Mouse (Mus musculus) CH12.LX (cell line): ENCODE measurements around the gene Fggy. TPM values are rescaled to one million over a fixed set of nuclear protein-coding genes. Genes with fewer than 3 reads are reported as not detected.

Source experiments
- DNase-seq: peaks from one replicate; pipeline ENCODE4 v3.0.0-alpha.2; 2013; ENCODE audit errors: extremely low read depth
- H3K27ac ChIP-seq: 2 replicates; pipeline ENCODE4 v1.5.1; 2012; ENCODE audit warnings: low read depth, mild to moderate bottlenecking, control low read depth, moderate library complexity; ENCODE audit not compliant: insufficient read depth
- H3K27me3 ChIP-seq: replicated peaks from 2 replicates; pipeline ENCODE3; 2012; ENCODE audit warnings: inconsistent platforms
- H3K36me3 ChIP-seq, 2 experiments: replicated peaks in 1 of 2; 2 replicates each; pipeline versions ENCODE3 to v1.6.1; 2012; ENCODE audit warnings: inconsistent platforms in 1 of 2, low read length in 1 of 2, mild to moderate bottlenecking in 1 of 2, mixed read lengths in 1 of 2, moderate library complexity in 1 of 2; ENCODE audit not compliant: control insufficient read depth in 1 of 2, insufficient read depth in 1 of 2
- H3K4me1 ChIP-seq, 2 experiments: 2 replicates each; pipeline ENCODE4 v1.6.1; 2012; ENCODE audit warnings: inconsistent platforms in 1 of 2, moderate library complexity in 1 of 2; ENCODE audit not compliant: insufficient read depth in 2 of 2, control insufficient read depth in 1 of 2
- H3K4me2 ChIP-seq: 2 replicates; pipeline ENCODE4 v1.6.1; 2012; ENCODE audit warnings: low read depth, mild to moderate bottlenecking, control low read depth; ENCODE audit not compliant: poor library complexity, insufficient read depth, severe bottlenecking
- H3K4me3 ChIP-seq, 3 experiments: fragments of 150-350 bp in 1 of 3; sonication (generic) in 1 of 3; replicated peaks in 1 of 3; 2 replicates each; pipeline versions ENCODE3 to v1.5.1; 2011 to 2012; ENCODE audit warnings: low read depth in 2 of 3, low read length in 2 of 3, mild to moderate bottlenecking in 2 of 3, moderate library complexity in 2 of 3, control low read depth in 1 of 3, improper control_type of control experiment in 1 of 3, inconsistent platforms in 1 of 3, mixed read lengths in 1 of 3; ENCODE audit not compliant: poor library complexity in 1 of 3
- H3K79me2 ChIP-seq: replicated peaks from 2 replicates; pipeline ENCODE4 v1.6.1; 2012; ENCODE audit warnings: mild to moderate bottlenecking, moderate library complexity; ENCODE audit not compliant: control insufficient read depth, poor library complexity, insufficient read depth, severe bottlenecking; ENCODE audit errors: extremely low read depth
- H3K9ac ChIP-seq: 2 replicates; pipeline ENCODE4 v1.6.1; 2012; ENCODE audit warnings: low read depth, mild to moderate bottlenecking, control low read depth, moderate library complexity; ENCODE audit not compliant: insufficient read depth
- H3K9me3 ChIP-seq: replicated peaks from 2 replicates; pipeline ENCODE3; 2012; ENCODE audit warnings: low read length, inconsistent platforms, mixed read lengths
- ETS1 ChIP-seq: conservative IDR thresholded peaks from 2 replicates; pipeline ENCODE4 v1.6.1; 2012; ENCODE audit warnings: low read depth, mild to moderate bottlenecking, inconsistent platforms, low read length, improper control_type of control experiment, moderate library complexity
- MXI1 ChIP-seq: IDR thresholded peaks from 2 replicates; pipeline ENCODE4 v1.6.1; 2011; ENCODE audit warnings: mild to moderate bottlenecking, low read depth, low read length, improper control_type of control experiment
- MYC ChIP-seq: IDR thresholded peaks from 2 replicates; pipeline ENCODE4 v1.6.1; 2011; ENCODE audit warnings: low read depth, mild to moderate bottlenecking, improper control_type of control experiment, low read length
- PAX5 ChIP-seq: IDR thresholded peaks from 2 replicates; pipeline ENCODE4 v1.6.1; 2012; ENCODE audit warnings: low read length, inconsistent platforms, mixed read lengths
- POLR2A ChIP-seq: IDR thresholded peaks from 2 replicates; pipeline ENCODE4 v1.6.1; 2011; ENCODE audit warnings: low read depth, mild to moderate bottlenecking, improper control_type of control experiment, low read length
- RAD21 ChIP-seq: IDR thresholded peaks from 2 replicates; pipeline ENCODE4 v1.6.1; 2011; ENCODE audit warnings: low read depth, mild to moderate bottlenecking, low read length, improper control_type of control experiment, moderate library complexity
- ZC3H11A ChIP-seq: IDR thresholded peaks from 2 replicates; pipeline ENCODE4 v1.6.1; 2012; ENCODE audit warnings: low read depth, mild to moderate bottlenecking, inconsistent platforms, low read length, improper control_type of control experiment
- ZMIZ1 ChIP-seq: IDR thresholded peaks from 2 replicates; pipeline ENCODE4 v1.6.1; 2012; ENCODE audit warnings: low read depth, mild to moderate bottlenecking, inconsistent platforms, low read length, improper control_type of control experiment
- ZNF384 ChIP-seq: IDR thresholded peaks from 2 replicates; pipeline ENCODE4 v1.6.1; 2012; ENCODE audit warnings: low read depth, low read length, improper control_type of control experiment, inconsistent platforms
- dilution Hi-C: fragments of 300-500 bp; cut with MboI; formaldehyde crosslinking; loops from 2 replicates; pipeline ENCODE4 v1.14.3; 2020; ENCODE audit warnings: low sequenced_read_pairs; ENCODE audit not compliant: extremely low pct_unique_long_range_greater_than_20kb, extremely low pct_ligation_motif_present
- in situ Hi-C: fragments of 300-500 bp; cut with MboI; formaldehyde crosslinking; loops from 3 replicates; pipeline ENCODE4 v1.14.3; 2019; ENCODE audit warnings: low sequenced_read_pairs, low pct_ligation_motif_present, low pct_unique_long_range_greater_than_20kb, mixed read lengths
- polyA plus RNA-seq: library from polyadenylated mRNA; unstranded; fragments of >175 nt; gene quantifications from 2 replicates; pipeline ENCODE4 v1.2.1, GENCODE M21; 2012; ENCODE audit warnings: low read depth; ENCODE audit not compliant: insufficient read length
- total RNA-seq, 2 experiments: library from RNA; depleted of rRNA; stranded (reverse); fragments of 300-350 nt in 1 of 2; fragments of >200 nt in 1 of 2; gene quantifications; 2 replicates each; pipeline ENCODE4 v1.2.3; 2012 to 2014

Gene Fggy
- total and polyA plus RNA-seq, 3 experiments: 6.2 to 7.5 (median 6.9) TPM

DNA sequence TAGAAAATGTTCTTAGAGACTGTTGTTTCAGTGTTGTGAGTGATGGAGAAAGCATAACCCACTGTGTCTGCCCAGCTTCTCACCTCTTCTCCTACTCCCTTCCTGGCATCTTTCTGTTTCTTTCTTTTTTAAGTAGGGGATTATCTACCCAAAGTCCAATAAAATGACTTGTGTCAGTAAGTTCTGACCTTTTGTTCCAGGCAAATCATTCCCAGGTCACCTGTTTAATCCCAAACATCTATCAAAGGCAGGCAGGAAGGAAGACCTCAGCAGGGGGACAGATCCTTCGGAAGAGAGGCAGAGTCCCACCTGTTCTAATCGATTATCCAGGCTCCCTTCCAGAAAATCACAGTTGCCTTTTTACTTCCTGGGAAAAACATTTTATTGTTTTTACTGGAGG, 143.1 kb downstream of the Fggy start:
- no peaks in the 10 kb centered on the region for H3K79me2 ChIP-seq
- in situ Hi-C loops: no loop called here
- no peaks in the 10 kb centered on the region for H3K4me1 ChIP-seq
- H3K4me2 ChIP-seq: no peak overlapping the region
- no peak for DNase-seq
- H3K9me3 ChIP-seq: no peaks in the 10 kb centered on the region
- H3K4me3 ChIP-seq: no peak overlapping the region
- H3K27me3 ChIP-seq: no peaks in the 10 kb centered on the region
- no peaks in the 10 kb centered on the region for H3K36me3 ChIP-seq
- dilution Hi-C loops: no loop called here
- no peak overlapping the region for H3K9ac ChIP-seq
- H3K27ac ChIP-seq: no peak overlapping the region
- TF ChIP-seq ZMIZ1: no peak
- no peak for TF ChIP-seq RAD21
- TF ChIP-seq POLR2A: no peak
- no peak for TF ChIP-seq MYC
- TF ChIP-seq ZNF384: no peak
- no peak for TF ChIP-seq ETS1
- TF ChIP-seq, all 38 proteins: peak for 0

DNA sequence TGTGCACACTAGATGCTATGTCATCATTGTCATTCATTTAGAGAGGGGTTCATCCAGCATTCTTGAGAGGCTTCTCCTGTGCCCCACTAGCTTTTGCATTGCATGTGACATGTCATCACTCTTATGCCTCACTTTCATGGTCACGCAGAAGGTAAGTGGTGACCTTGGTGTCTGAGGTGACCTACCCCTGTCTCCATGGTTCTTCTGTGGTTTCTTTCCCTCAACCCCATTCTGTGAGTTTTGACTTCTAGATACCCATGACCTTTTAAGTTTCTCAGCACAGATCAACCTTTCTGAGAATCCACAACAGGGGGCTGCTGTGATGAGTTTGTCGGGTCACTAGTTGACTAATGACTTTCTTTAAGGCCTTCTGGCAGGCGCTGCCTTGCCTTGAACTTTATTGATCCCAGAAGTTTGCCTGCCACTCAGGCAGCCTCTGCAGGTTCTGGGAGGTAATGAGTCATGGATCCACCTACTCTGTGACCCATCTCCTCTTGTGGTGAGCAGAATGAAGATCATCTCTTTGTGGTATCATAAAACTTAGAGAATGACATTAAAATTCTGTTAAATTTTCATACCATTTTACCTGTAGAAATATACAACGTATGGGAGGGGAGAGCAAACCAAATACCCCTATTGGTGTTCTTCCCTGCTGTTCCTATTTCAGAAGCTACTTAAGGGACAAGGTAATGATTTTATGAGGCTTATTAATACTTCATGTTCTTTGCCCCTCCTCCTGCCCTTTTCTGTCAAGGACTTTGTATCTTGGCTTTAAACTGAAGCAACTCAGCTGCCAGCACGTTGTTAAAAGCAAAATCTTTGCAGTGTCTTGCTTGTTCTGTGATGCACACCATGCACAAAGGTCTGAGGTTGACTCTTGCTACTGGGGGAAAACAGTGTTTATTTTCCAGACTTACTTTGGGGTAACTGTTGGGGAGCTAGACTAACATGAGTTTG, 150.9 kb downstream of the Fggy start:
- Histone ChIP-seq H3K4me2 (no peak overlapping the region), H3K79me2 (no peaks in the 10 kb centered on the region), H3K4me3 (no peak overlapping the region), H3K4me1 (peaks cover 3 to 19% of the 10 kb centered on the region in 2 experiments; a peak in 3 of 4 replicates), H3K9me3 (no peaks in the 10 kb centered on the region), H3K9ac (no peak overlapping the region), H3K36me3 (no peaks in the 10 kb centered on the region), H3K27me3 (no peaks in the 10 kb centered on the region), H3K27ac (no peak overlapping the region)
- no peak for TF ChIP-seq ZC3H11A
- no peak for TF ChIP-seq MXI1
- TF ChIP-seq POLR2A: no peak
- DNase-seq: no peak
- in situ Hi-C loops: no loop called here
- dilution Hi-C loops: no loop called here

DNA sequence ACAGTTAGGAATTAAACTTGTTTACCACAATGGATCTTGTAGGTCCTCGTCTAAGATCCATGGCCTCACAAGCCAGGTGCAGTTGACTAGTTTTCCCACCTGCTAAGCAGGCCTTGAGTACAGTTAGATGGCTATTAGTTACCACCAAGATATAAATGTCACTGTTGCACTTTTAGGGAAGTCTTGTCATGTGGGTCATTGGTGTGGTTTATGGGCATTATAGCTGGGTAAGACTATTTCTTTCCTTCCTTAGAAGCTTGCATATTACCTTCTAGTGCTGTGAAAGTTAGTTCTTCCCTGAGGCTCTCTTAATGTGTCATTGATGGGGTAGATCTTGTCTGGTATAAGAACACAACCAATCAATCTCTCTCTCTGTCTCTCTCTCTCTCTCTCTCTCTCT, 152.4 kb downstream of the Fggy start:
- TF ChIP-seq PAX5: no peak
- Histone ChIP-seq H3K27ac (no peak overlapping the region), H3K79me2 (no peaks in the 10 kb centered on the region), H3K27me3 (no peaks in the 10 kb centered on the region), H3K9ac (no peak overlapping the region), H3K9me3 (no peaks in the 10 kb centered on the region), H3K4me1 (peaks cover 3 to 22% of the 10 kb centered on the region in 2 experiments; a peak in 3 of 4 replicates), H3K4me2 (no peak overlapping the region), H3K4me3 (no peak overlapping the region), H3K36me3 (no peaks in the 10 kb centered on the region)
- dilution Hi-C loops (no loop called here), in situ Hi-C loops (no loop called here)
- no peak for DNase-seq
